Mouse (Mus musculus) activated CD4-positive, CD25-positive, alpha-beta regulatory T cell, adult 4 months (primary cell): ENCODE results near the gene Yae1d1. TPM values are rescaled to one million over a fixed set of nuclear protein-coding genes. Genes with fewer than 3 reads are reported as not detected.

Source experiments
- polyA plus RNA-seq, 2 experiments: library from polyadenylated mRNA; unstranded; fragments of 100-300 nt; shearing (Covaris generic); gene quantifications; one replicate each; pipeline ENCODE4 v1.2.1; 2017

Yae1d1 gene
- polyA plus RNA-seq, 2 experiments from 2014 or later: 13.1 to 17.5 TPM

Other genes starting within 250 kb of the Yae1d1 start
- gene Cdk13, start 188.3 kb downstream of the Yae1d1 start, polyA plus RNA-seq: 10 to 100 TPM; 17.6 to 24.3 TPM
- 1 to 10 TPM; 3.7 to 5.1 TPM for gene Rala, start 49.1 kb downstream of the Yae1d1 start, polyA plus RNA-seq